Mouse (Mus musculus) heart, postnatal 0 days (tissue): ENCODE measurements at regions not wholly inside any gene's neighbourhood (a gene's known extent, or its start where the extent isn't known, plus 50 kb on each side); places are given as distances from the start of the nearest gene placed in this dataset.

Experiments
- CTCF ChIP-seq: IDR thresholded peaks from 2 replicates; pipeline ENCODE4 v1.5.1; 2016; ENCODE audit warnings: antibody characterized with exemption, control low read depth, low read depth
- EP300 ChIP-seq: IDR thresholded peaks from 2 replicates; pipeline ENCODE4 v1.6.1; 2016; ENCODE audit warnings: antibody characterized with exemption, low read depth

- TF ChIP-seq EP300, result no peak
- TF ChIP-seq CTCF, result no peak
Measured at GRCm38 (mm10) chr13:5802079-5802478, 59.2 kb upstream of the Klf6 start.
